Mouse (Mus musculus): ENCODE results near the gene Fam43b. TPM values are rescaled to one million over a fixed set of nuclear protein-coding genes. Genes with fewer than 3 reads are reported as not detected.
"Not testable (repeated sequence)": the region's sequence is repeated elsewhere in the genome, so short reads cannot be mapped to it uniquely, and the experiment has no call there.

Gene Fam43b
- polyA plus RNA-seq (2016; fragmentation: Nextera tagmentation; extraction: Ambion mirVana): not detected in 2 replicates

- peak; percentile 49 for DNase-seq (ENCODE audit: low spot score)
- under 1% methylated on average over 46 of the region's 46 CpGs for WGBS
- H3K27me3 ChIP-seq (ENCODE audit: insufficient read depth, poor library complexity, severe bottlenecking): peaks cover 97% of the 10 kb centered on the region
- H3K4me1 ChIP-seq (replicated peaks): peaks cover 23% of the 10 kb centered on the region
- no peaks in the 10 kb centered on the region for H3K36me3 ChIP-seq
- H3K27ac ChIP-seq: no peak within 1 kb of the TSS
- H3K4me3 ChIP-seq: peak within 1 kb of the TSS; percentile 52
- no peaks in the 10 kb centered on the region for H3K9me3 ChIP-seq
These were observed at the start of gene Fam43b for GRCm38 (mm10) chr4:138395971-138396645. Gene Fam43b, minus strand, starts transcription at chr4:138396528.

GRCm38 (mm10) chr4:138444941-138445340, 48.6 kb upstream of the Fam43b start:
- DNase-seq (ENCODE audit: low spot score): peak; percentile 43
- H3K4me1 ChIP-seq (replicated peaks): peaks cover 52% of the 10 kb centered on the region
- no peak overlapping the region; the same call in 1 of the 2 replicates for H3K27ac ChIP-seq

GRCm38 (mm10) chr4:138440062-138440461, 43.7 kb upstream of the Fam43b start:
- Histone ChIP-seq H3K27me3 (ENCODE audit: insufficient read depth, poor library complexity, severe bottlenecking) (no peaks in the 10 kb centered on the region), H3K4me3 (no peak overlapping the region), H3K4me1 (replicated peaks) (peaks cover 28% of the 10 kb centered on the region), H3K9me3 (no peaks in the 10 kb centered on the region), H3K27ac (no peak overlapping the region), H3K36me3 (peaks cover 70% of the 10 kb centered on the region)
- DNase-seq (ENCODE audit: low spot score): no peak
- WGBS: 63% methylated on average over 3 of the region's 3 CpGs

More at GRCm38 (mm10) chr4:138444941-138445340, 48.6 kb upstream of the Fam43b start:
- Histone ChIP-seq H3K9me3 (no peaks in the 10 kb centered on the region), H3K4me3 (no peak overlapping the region), H3K36me3 (peaks cover 29% of the 10 kb centered on the region), H3K27me3 (ENCODE audit: insufficient read depth, poor library complexity, severe bottlenecking) (peaks cover 38% of the 10 kb centered on the region)
- WGBS: 8% methylated on average over 5 of the region's 5 CpGs

GRCm38 (mm10) chr4:138434347-138435316, 38.3 kb upstream of the Fam43b start, which contains the start of gene Mul1:
Gene Mul1, plus strand, starts transcription at chr4:138434671.
- H3K9me3 ChIP-seq: no peaks in the 10 kb centered on the region
- 1% methylated on average over 64 of the region's 64 CpGs for WGBS

GRCm38 (mm10) chr4:138431340-138431739, 35.0 kb upstream of the Fam43b start:
- Histone ChIP-seq H3K27me3 (ENCODE audit: insufficient read depth, poor library complexity, severe bottlenecking) (peaks cover 23% of the 10 kb centered on the region; the same call in 1 of the 2 replicates), H3K27ac (no peak overlapping the region), H3K4me1 (replicated peaks) (peaks cover 16% of the 10 kb centered on the region), H3K36me3 (peaks cover 6% of the 10 kb centered on the region), H3K9me3 (no peaks in the 10 kb centered on the region), H3K4me3 (no peak overlapping the region)
- DNase-seq (ENCODE audit: low spot score): no peak
- WGBS: 65% methylated on average over 8 of the region's 8 CpGs

More at GRCm38 (mm10) chr4:138434347-138435316, 38.3 kb upstream of the Fam43b start, which contains the start of gene Mul1:
- DNase-seq (ENCODE audit: low spot score): peak; percentile 97
- Histone ChIP-seq H3K4me3 (peak within 1 kb of the TSS; percentile 99), H3K27me3 (ENCODE audit: insufficient read depth, poor library complexity, severe bottlenecking) (peaks cover 10% of the 10 kb centered on the region; the same call in 1 of the 2 replicates), H3K27ac (peak within 1 kb of the TSS; percentile 89), H3K4me1 (replicated peaks) (peaks cover 14% of the 10 kb centered on the region), H3K36me3 (peaks cover 39% of the 10 kb centered on the region)

- Histone ChIP-seq H3K27ac (no peak overlapping the region), H3K4me1 (replicated peaks) (peaks cover 2% of the 10 kb centered on the region; the same call in 1 of the 2 replicates), H3K4me3 (no peak overlapping the region), H3K27me3 (ENCODE audit: insufficient read depth, poor library complexity, severe bottlenecking) (peaks cover 23% of the 10 kb centered on the region; the same call in 1 of the 2 replicates), H3K36me3 (no peaks in the 10 kb centered on the region), H3K9me3 (no peaks in the 10 kb centered on the region)
- DNase-seq (ENCODE audit: low spot score): peak; percentile 29
- WGBS: 47% methylated on average over 3 of the region's 3 CpGs
These were observed 33.5 kb upstream of the Fam43b start for GRCm38 (mm10) chr4:138429778-138430177.

GRCm38 (mm10) chr4:138426778-138427705, 30.7 kb upstream of the Fam43b start:
- 45% methylated on average over 22 of the region's 22 CpGs for WGBS
- Histone ChIP-seq H3K4me1 (replicated peaks) (0 out of 2 replicates have a peak, but pooled peaks cover 2% of the 10 kb centered on the region), H3K27me3 (ENCODE audit: insufficient read depth, poor library complexity, severe bottlenecking) (peaks cover 20% of the 10 kb centered on the region; the same call in 1 of the 2 replicates), H3K27ac (no peak overlapping the region), H3K9me3 (no peaks in the 10 kb centered on the region), H3K36me3 (no peaks in the 10 kb centered on the region), H3K4me3 (no peak overlapping the region)
- DNase-seq (ENCODE audit: low spot score): peak; percentile 81

- not testable (repeated sequence) for H3K9me3 ChIP-seq; H3K4me3 ChIP-seq; DNase-seq (ENCODE audit: low spot score); H3K4me1 ChIP-seq (replicated peaks); H3K27ac ChIP-seq; H3K36me3 ChIP-seq
- peaks cover 13% of the 10 kb centered on the region; the same call in 1 of the 2 replicates for H3K27me3 ChIP-seq (ENCODE audit: insufficient read depth, poor library complexity, severe bottlenecking)
- 89% methylated on average over 14 of the region's 14 CpGs for WGBS
These were observed 29.3 kb upstream of the Fam43b start for GRCm38 (mm10) chr4:138425604-138426003.

- H3K36me3 ChIP-seq: no peaks in the 10 kb centered on the region
- no peaks in the 10 kb centered on the region for H3K9me3 ChIP-seq
- H3K27ac ChIP-seq: no peak overlapping the region
- 0 out of 2 replicates have a peak, but pooled peaks cover 2% of the 10 kb centered on the region for H3K4me1 ChIP-seq (replicated peaks)
- no peak overlapping the region for H3K4me3 ChIP-seq
- peaks cover 13% of the 10 kb centered on the region; the same call in 1 of the 2 replicates for H3K27me3 ChIP-seq (ENCODE audit: insufficient read depth, poor library complexity, severe bottlenecking)
- WGBS: 79% methylated on average over 6 of the region's 6 CpGs
- DNase-seq (ENCODE audit: low spot score): no peak
These were observed 28.7 kb upstream of the Fam43b start for GRCm38 (mm10) chr4:138425028-138425427.

- DNase-seq (ENCODE audit: low spot score): no peak
- H3K4me3 ChIP-seq: no peak overlapping the region
- peaks cover 19% of the 10 kb centered on the region for H3K4me1 ChIP-seq (replicated peaks)
- H3K27ac ChIP-seq: no peak overlapping the region
- H3K27me3 ChIP-seq (ENCODE audit: insufficient read depth, poor library complexity, severe bottlenecking): peaks cover 22% of the 10 kb centered on the region
- WGBS: 66% methylated on average over 11 of the region's 11 CpGs
- no peaks in the 10 kb centered on the region for H3K9me3 ChIP-seq
- no peaks in the 10 kb centered on the region for H3K36me3 ChIP-seq
These were observed 22.1 kb upstream of the Fam43b start for GRCm38 (mm10) chr4:138418340-138418957.

GRCm38 (mm10) chr4:138417882-138418281, 21.6 kb upstream of the Fam43b start:
- Histone ChIP-seq H3K4me1 (replicated peaks) (peaks cover 19% of the 10 kb centered on the region), H3K9me3 (no peaks in the 10 kb centered on the region), H3K4me3 (no peak overlapping the region), H3K36me3 (no peaks in the 10 kb centered on the region), H3K27me3 (ENCODE audit: insufficient read depth, poor library complexity, severe bottlenecking) (peaks cover 22% of the 10 kb centered on the region), H3K27ac (no peak overlapping the region)
- WGBS: 86% methylated on average over 4 of the region's 4 CpGs
- DNase-seq (ENCODE audit: low spot score): no peak

Measured in hindbrain, embryonic 10.5 days (tissue).